Mouse (Mus musculus): ENCODE data around the gene Dgkb. TPM values are rescaled to one million over a fixed set of nuclear protein-coding genes. Genes with fewer than 3 reads are reported as not detected.
A peak's percentile ranks its signal among the peaks of the same experiment; 100 is the strongest.

The Dgkb gene
- total RNA-seq, 2 experiments from 2014 or later = 161 to 173 TPM

DNA sequence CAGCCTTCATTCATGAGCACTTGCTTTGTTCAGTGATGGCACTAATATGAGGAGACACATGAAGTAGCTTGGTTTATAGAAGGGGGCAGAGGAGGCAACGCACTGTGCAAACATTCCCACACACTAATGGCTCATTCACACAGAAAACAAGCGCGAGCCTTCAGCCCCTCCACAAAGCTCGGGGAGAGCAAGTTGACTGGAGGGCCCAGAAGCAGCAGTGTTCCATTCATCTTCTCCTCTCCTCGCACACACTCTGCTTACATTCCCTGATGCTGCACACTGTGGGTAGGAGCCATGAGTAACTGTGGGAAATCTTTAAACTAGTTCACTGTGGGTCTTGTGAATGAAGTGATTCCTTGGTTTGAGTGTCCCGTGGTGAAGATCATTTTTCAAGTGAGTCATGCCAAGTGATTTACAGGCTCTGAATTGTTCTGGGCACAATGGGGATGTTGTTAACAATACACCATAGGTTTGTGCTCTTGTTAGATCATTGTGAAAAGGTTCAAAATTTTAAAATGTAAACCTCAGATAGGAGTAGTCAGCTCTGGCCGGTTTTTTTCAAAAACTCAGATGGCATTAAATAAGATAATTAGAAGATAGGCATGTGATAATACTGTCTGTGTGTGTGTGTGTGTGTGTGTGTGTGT, 779.0 kb downstream of the Dgkb start:
- DNase-seq = no peak

GRCm38 (mm10) chr12:38598096-38598495, 780.6 kb downstream of the Dgkb start:
- DNase-seq = peak; percentile 62 to 70

DNA sequence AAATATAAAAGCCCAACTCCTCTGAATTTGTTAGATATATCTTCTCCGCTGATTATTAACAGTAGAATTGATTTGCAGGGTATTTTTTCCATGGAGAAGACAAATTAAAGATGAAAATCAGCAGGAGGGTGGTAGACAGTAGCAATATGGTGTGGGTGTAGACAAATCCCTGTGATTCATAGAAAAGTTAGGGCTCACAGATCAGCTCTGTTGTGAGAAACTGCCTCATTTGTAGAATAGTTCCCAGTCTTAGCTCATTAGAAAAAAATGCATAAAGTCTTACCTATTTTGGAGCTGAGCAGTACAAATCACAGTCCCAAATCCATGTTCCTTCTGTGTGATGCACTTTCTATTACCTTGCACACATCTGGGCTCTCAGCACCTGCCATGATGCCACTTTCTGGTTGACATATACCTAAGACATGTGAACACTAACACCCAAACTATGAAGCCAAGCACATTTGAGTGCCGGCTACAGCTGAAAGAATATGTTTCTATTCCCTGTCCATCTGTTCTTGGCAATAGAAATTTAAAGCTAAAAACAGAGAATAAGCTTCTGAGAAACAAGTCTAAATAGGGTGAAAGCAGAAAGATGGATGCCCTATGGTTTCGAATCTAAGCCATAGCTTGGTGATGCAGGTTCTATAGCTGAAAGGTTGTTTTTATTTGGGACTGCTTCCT, 782.8 kb downstream of the Dgkb start:
- no peak for DNase-seq

GRCm38 (mm10) chr12:38608104-38608503, 790.6 kb downstream of the Dgkb start:
- DNase-seq = no peak

DNA sequence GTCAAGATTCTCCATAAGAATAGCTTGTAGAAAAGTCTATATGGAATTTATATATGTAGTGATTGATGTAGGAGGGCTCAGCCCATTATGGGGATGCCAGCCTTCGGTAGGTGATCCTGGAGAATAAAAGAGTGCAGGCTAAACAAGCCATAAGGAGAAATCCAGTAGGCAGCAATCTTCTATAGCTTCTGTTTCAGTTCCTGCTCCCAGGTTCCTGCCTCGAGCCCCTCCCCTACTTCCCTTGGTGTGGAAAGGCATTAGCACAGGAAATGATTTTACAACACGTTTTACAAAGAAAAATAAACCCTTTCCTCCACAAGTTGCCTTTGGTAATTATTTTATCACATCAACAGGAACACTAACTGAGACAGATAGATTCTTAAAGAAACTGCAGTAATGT, 850.7 kb downstream of the Dgkb start:
- no peak for DNase-seq
